Mouse (Mus musculus) spleen, adult 2 months (tissue): ENCODE data around the gene Teddm2.
"Not testable (repeated sequence)": the region's sequence is repeated elsewhere in the genome, so short reads cannot be mapped to it uniquely, and the experiment has no call there.

ENCODE experiments used
- CTCF ChIP-seq: fragments of 200-500 bp; IDR thresholded peaks from 2 replicates; pipeline ENCODE4 v1.5.1; 2011; ENCODE audit warnings: mild to moderate bottlenecking, inconsistent platforms; ENCODE audit not compliant: insufficient read depth, insufficient read length, insufficient replicate concordance; ENCODE audit errors: extremely low read depth
- POLR2A ChIP-seq: fragments of 200-500 bp; IDR thresholded peaks from 2 replicates; pipeline ENCODE4 v1.6.1; 2011; ENCODE audit warnings: low read depth, low read length, inconsistent platforms

DNA sequence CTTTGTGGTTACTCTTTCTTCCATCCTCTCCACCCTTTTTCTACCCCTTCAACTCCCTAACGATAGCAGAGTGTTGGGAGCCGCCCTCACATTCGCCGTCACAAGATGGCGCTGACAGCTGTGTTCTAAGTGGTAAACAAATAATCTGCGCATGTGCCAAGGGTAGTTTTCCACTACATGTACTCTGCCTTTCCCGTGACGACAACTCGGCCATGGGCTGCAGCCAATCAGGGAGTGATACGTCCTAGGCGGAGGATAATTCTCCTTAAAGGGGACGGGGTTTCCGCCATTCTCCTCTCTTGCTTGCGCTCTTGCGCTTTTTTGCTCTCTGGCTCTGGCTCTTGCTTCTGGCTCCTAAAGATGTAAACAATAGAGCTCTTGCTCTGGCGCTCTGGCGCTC lies 19.6 kb downstream of the Teddm2 start:
- not testable (repeated sequence) for TF ChIP-seq POLR2A, CTCF
